Mouse (Mus musculus) embryonic facial prominence, embryonic 12.5 days (tissue): ENCODE results near the gene Galnt18. TPM values are rescaled to one million over a fixed set of nuclear protein-coding genes. Genes with fewer than 3 reads are reported as not detected.

Experiments used
- ATAC-seq: fragments of 200-750 bp; cut with Nextera tagmentation; 2 replicates; pipeline ENCODE4 v1.8.0; 2017; ENCODE audit not compliant: insufficient number of reproducible peaks, insufficient read depth, low FRiP score, low TSS enrichment
- H3K27ac ChIP-seq: fragments of 300-500 bp; sonication (generic); 2 replicates; pipeline ENCODE4 v1.5.1; 2016; ENCODE audit warnings: mild to moderate bottlenecking
- H3K27me3 ChIP-seq: fragments of 300-500 bp; sonication (generic); 2 replicates; pipeline ENCODE4 v1.6.1; 2016; ENCODE audit warnings: mild to moderate bottlenecking, moderate library complexity
- H3K36me3 ChIP-seq: fragments of 300-500 bp; sonication (generic); 2 replicates; pipeline ENCODE4 v1.6.1; 2016; ENCODE audit warnings: mild to moderate bottlenecking
- H3K4me1 ChIP-seq: fragments of 300-500 bp; sonication (generic); 2 replicates; pipeline ENCODE4 v1.6.1; 2016
- H3K4me2 ChIP-seq: fragments of 300-500 bp; sonication (generic); replicated peaks from 2 replicates; pipeline ENCODE4 v1.6.1; 2016; ENCODE audit warnings: mild to moderate bottlenecking, moderate library complexity
- H3K4me3 ChIP-seq: fragments of 300-500 bp; sonication (generic); 2 replicates; pipeline ENCODE4 v1.5.1; 2016; ENCODE audit warnings: mild to moderate bottlenecking
- H3K9ac ChIP-seq: fragments of 300-500 bp; sonication (generic); 2 replicates; pipeline ENCODE4 v1.6.1; 2016; ENCODE audit warnings: mild to moderate bottlenecking, moderate library complexity
- H3K9me3 ChIP-seq: fragments of 300-500 bp; sonication (generic); 2 replicates; pipeline ENCODE4 v1.6.1; 2016; ENCODE audit warnings: mild to moderate bottlenecking, moderate library complexity
- WGBS: fragments of 180-500 bp; shearing (Covaris S2); methylation state at CpG from one replicate; pipeline ENCODE4 v1.1.7; 2016; 5-methylcytosine and 5-hydroxymethylcytosine counted together
- polyA plus RNA-seq: library from polyadenylated mRNA; unstranded; fragments of >200 nt; fragmentation: Nextera tagmentation; extraction: Ambion mirVana; gene quantifications from 2 replicates; pipeline ENCODE4 v1.2.1, GENCODE M21; 2016

The Galnt18 gene
- 12.4 and 12.6 TPM in 2 replicates for polyA plus RNA-seq

GRCm38 (mm10) chr7:111779504-111780242 lies at the start of gene Galnt18:
Gene Galnt18 (minus strand): TSS chr7:111779977.
- peak within 1 kb of the TSS; percentile 49 for H3K9ac ChIP-seq
- peak within 1 kb of the TSS; percentile 44 for H3K4me3 ChIP-seq
- WGBS: under 1% methylated on average over 46 of the region's 52 CpGs
- H3K36me3 ChIP-seq: no peaks in the 10 kb centered on the region
- no peak within 1 kb of the TSS for H3K27ac ChIP-seq
- no peaks in the 10 kb centered on the region for H3K9me3 ChIP-seq
- peak; percentile 98 for ATAC-seq
- peaks cover 7% of the 10 kb centered on the region for H3K4me1 ChIP-seq
- peaks cover 29% of the 10 kb centered on the region for H3K27me3 ChIP-seq
- peak within 1 kb of the TSS; percentile 97 for H3K4me2 ChIP-seq

GRCm38 (mm10) chr7:111827337-111827736 lies 47.6 kb upstream of the Galnt18 start:
- Histone ChIP-seq H3K9me3 (no peaks in the 10 kb centered on the region), H3K9ac (no peak overlapping the region), H3K27ac (no peak overlapping the region), H3K27me3 (no peaks in the 10 kb centered on the region), H3K4me1 (no peaks in the 10 kb centered on the region), H3K36me3 (no peaks in the 10 kb centered on the region), H3K4me3 (no peak overlapping the region), H3K4me2 (no peak overlapping the region)
- no peak for ATAC-seq
- WGBS: 80% methylated on average over 1 of the region's 1 CpGs

GRCm38 (mm10) chr7:111813093-111813492 lies 33.3 kb upstream of the Galnt18 start:
- Histone ChIP-seq H3K27ac (no peak overlapping the region), H3K4me3 (no peak overlapping the region), H3K9ac (no peak overlapping the region), H3K27me3 (no peaks in the 10 kb centered on the region), H3K4me2 (no peak overlapping the region), H3K36me3 (no peaks in the 10 kb centered on the region), H3K4me1 (no peaks in the 10 kb centered on the region), H3K9me3 (no peaks in the 10 kb centered on the region)
- ATAC-seq: no peak
- WGBS: 74% methylated on average over 1 of the region's 1 CpGs

GRCm38 (mm10) chr7:111811036-111811435 lies 31.3 kb upstream of the Galnt18 start:
- 46% methylated on average over 2 of the region's 2 CpGs for WGBS
- Histone ChIP-seq H3K27me3 (no peaks in the 10 kb centered on the region), H3K9ac (no peak overlapping the region), H3K9me3 (no peaks in the 10 kb centered on the region), H3K36me3 (no peaks in the 10 kb centered on the region), H3K4me1 (peaks cover 3% of the 10 kb centered on the region; the same call in 1 of the 2 replicates), H3K27ac (no peak overlapping the region), H3K4me3 (no peak overlapping the region), H3K4me2 (no peak overlapping the region)
- no peak for ATAC-seq

- no peak overlapping the region for H3K9ac ChIP-seq
- 64% methylated on average over 3 of the region's 3 CpGs for WGBS
- no peaks in the 10 kb centered on the region for H3K36me3 ChIP-seq
- no peak overlapping the region for H3K4me2 ChIP-seq
- ATAC-seq: no peak
- no peak overlapping the region for H3K27ac ChIP-seq
- no peaks in the 10 kb centered on the region for H3K9me3 ChIP-seq
- H3K4me3 ChIP-seq: no peak overlapping the region
- no peaks in the 10 kb centered on the region for H3K27me3 ChIP-seq
- H3K4me1 ChIP-seq: peaks cover 3% of the 10 kb centered on the region; the same call in 1 of the 2 replicates
These were observed 30.0 kb upstream of the Galnt18 start for GRCm38 (mm10) chr7:111809796-111810195.

GRCm38 (mm10) chr7:111806083-111806482 lies 26.3 kb upstream of the Galnt18 start:
- WGBS: 95% methylated on average over 1 of the region's 1 CpGs

GRCm38 (mm10) chr7:111804646-111805045 lies 24.9 kb upstream of the Galnt18 start:
- 89% methylated on average over 4 of the region's 4 CpGs for WGBS
- Histone ChIP-seq H3K27me3 (no peaks in the 10 kb centered on the region), H3K9me3 (no peaks in the 10 kb centered on the region), H3K4me3 (no peak overlapping the region), H3K4me1 (peaks cover 3% of the 10 kb centered on the region; the same call in 1 of the 2 replicates), H3K9ac (no peak overlapping the region), H3K27ac (no peak overlapping the region), H3K4me2 (no peak overlapping the region), H3K36me3 (no peaks in the 10 kb centered on the region)
- ATAC-seq: no peak

More at GRCm38 (mm10) chr7:111806083-111806482, 26.3 kb upstream of the Galnt18 start:
- Histone ChIP-seq H3K9ac (no peak overlapping the region), H3K9me3 (no peaks in the 10 kb centered on the region), H3K4me1 (peaks cover 3% of the 10 kb centered on the region; the same call in 1 of the 2 replicates), H3K27me3 (no peaks in the 10 kb centered on the region), H3K27ac (no peak overlapping the region), H3K4me2 (no peak overlapping the region), H3K4me3 (no peak overlapping the region), H3K36me3 (no peaks in the 10 kb centered on the region)
- no peak for ATAC-seq

GRCm38 (mm10) chr7:111800785-111801184 lies 21.0 kb upstream of the Galnt18 start:
- WGBS: 75% methylated on average over 5 of the region's 5 CpGs

GRCm38 (mm10) chr7:111800120-111800519 lies 20.3 kb upstream of the Galnt18 start:
- Histone ChIP-seq H3K27me3 (no peaks in the 10 kb centered on the region), H3K4me1 (no peaks in the 10 kb centered on the region), H3K4me3 (no peak overlapping the region), H3K9me3 (no peaks in the 10 kb centered on the region), H3K27ac (no peak overlapping the region), H3K4me2 (no peak overlapping the region), H3K9ac (no peak overlapping the region), H3K36me3 (no peaks in the 10 kb centered on the region)
- ATAC-seq: no peak
- WGBS: 84% methylated on average over 5 of the region's 5 CpGs

More at GRCm38 (mm10) chr7:111800785-111801184, 21.0 kb upstream of the Galnt18 start:
- H3K27me3 ChIP-seq: no peaks in the 10 kb centered on the region
- no peak overlapping the region for H3K9ac ChIP-seq
- no peaks in the 10 kb centered on the region for H3K9me3 ChIP-seq
- ATAC-seq: no peak
- no peaks in the 10 kb centered on the region for H3K4me1 ChIP-seq
- H3K36me3 ChIP-seq: no peaks in the 10 kb centered on the region
- no peak overlapping the region for H3K27ac ChIP-seq
- no peak overlapping the region for H3K4me3 ChIP-seq
- H3K4me2 ChIP-seq: no peak overlapping the region

- ATAC-seq: no peak
- H3K27ac ChIP-seq: no peak overlapping the region
- H3K4me2 ChIP-seq: no peak overlapping the region
- no peak overlapping the region for H3K4me3 ChIP-seq
- 84% methylated on average over 5 of the region's 5 CpGs for WGBS
- H3K36me3 ChIP-seq: no peaks in the 10 kb centered on the region
- no peaks in the 10 kb centered on the region for H3K9me3 ChIP-seq
- H3K27me3 ChIP-seq: no peaks in the 10 kb centered on the region
- no peak overlapping the region for H3K9ac ChIP-seq
- no peaks in the 10 kb centered on the region for H3K4me1 ChIP-seq
These were observed 19.2 kb upstream of the Galnt18 start for GRCm38 (mm10) chr7:111799021-111799420.

- no peak for ATAC-seq
- Histone ChIP-seq H3K36me3 (no peaks in the 10 kb centered on the region), H3K4me2 (no peak overlapping the region), H3K4me3 (no peak overlapping the region), H3K27me3 (no peaks in the 10 kb centered on the region), H3K9ac (no peak overlapping the region), H3K27ac (no peak overlapping the region), H3K4me1 (no peaks in the 10 kb centered on the region), H3K9me3 (no peaks in the 10 kb centered on the region)
- WGBS: 83% methylated on average over 13 of the region's 13 CpGs
These were observed 17.7 kb upstream of the Galnt18 start for GRCm38 (mm10) chr7:111797337-111798010.

GRCm38 (mm10) chr7:111795059-111795458 lies 15.3 kb upstream of the Galnt18 start:
- Histone ChIP-seq H3K36me3 (no peaks in the 10 kb centered on the region), H3K27ac (no peak overlapping the region), H3K9me3 (no peaks in the 10 kb centered on the region), H3K4me3 (no peak overlapping the region), H3K27me3 (no peaks in the 10 kb centered on the region), H3K4me1 (peaks cover 5% of the 10 kb centered on the region; the same call in 1 of the 2 replicates), H3K4me2 (no peak overlapping the region), H3K9ac (no peak overlapping the region)
- ATAC-seq: no peak
